In the genomic region with DNA sequence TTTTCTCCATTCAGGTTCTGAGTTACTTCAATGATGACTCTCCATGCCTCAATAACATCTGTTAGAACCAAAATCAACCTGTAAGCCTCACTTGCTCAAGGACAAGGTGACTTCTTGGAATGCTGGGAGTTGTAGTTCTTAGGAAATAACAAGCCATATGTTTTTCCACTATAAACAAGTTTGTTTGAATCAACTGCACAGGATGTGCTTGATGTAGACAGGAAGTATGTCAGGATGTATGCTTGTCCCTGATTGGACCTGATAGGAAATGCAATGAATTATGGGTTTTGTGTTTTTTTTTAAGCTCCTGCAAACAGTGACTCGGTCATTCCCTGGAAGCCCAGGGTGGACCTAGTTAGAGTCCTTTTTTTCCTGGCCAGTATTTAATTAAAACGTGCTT, we compare ENCODE assay signal across 13 mouse cellular contexts.
DNase-seq lines count a peak whose midpoint lies in the region; ATAC-seq lines count a peak whose summit lies in the region.
"Had no signal": no experiment of that assay in that cellular context is flagged by ENCODE, and none has a peak within 500 bp of the region (broad histone marks: within the 10 kb centered on the region; RNA-seq: fewer than 3 reads in every experiment).

No protein-coding gene starts in this region.

- no peak overlapping the region for H3K27ac ChIP-seq in midbrain, embryonic 13.5 days
- no peak overlapping the region for H3K27ac ChIP-seq in midbrain, embryonic 10.5 days (replicated peaks)
- no peak overlapping the region for H3K27ac ChIP-seq in midbrain, embryonic 16.5 days (ENCODE audit: low read length)
- H3K27ac ChIP-seq: limb, embryonic 15.5 days had no signal

- 67% methylated on average over 2 of the region's 2 CpGs for WGBS in midbrain, embryonic 13.5 days
- WGBS in midbrain, embryonic 10.5 days, result 75% methylated on average over 2 of the region's 2 CpGs
- 70% methylated on average over 2 of the region's 2 CpGs for WGBS in midbrain, embryonic 16.5 days

- peaks cover 14% of the 10 kb centered on the region; the same call in 1 of the 2 replicates for H3K4me1 ChIP-seq in midbrain, embryonic 13.5 days (replicated peaks)
- peaks cover 28% of the 10 kb centered on the region for H3K4me1 ChIP-seq in midbrain, embryonic 10.5 days
- peaks cover 5% of the 10 kb centered on the region; the same call in 1 of the 2 replicates for H3K4me1 ChIP-seq in midbrain, embryonic 16.5 days (ENCODE audit: control insufficient read depth, insufficient read depth, low read length)

- H3K36me3 ChIP-seq in midbrain, embryonic 13.5 days, result no peaks in the 10 kb centered on the region
- H3K36me3 ChIP-seq in midbrain, embryonic 10.5 days, result no peaks in the 10 kb centered on the region
- H3K36me3 ChIP-seq in midbrain, embryonic 16.5 days (ENCODE audit: control insufficient read depth, insufficient read depth, low read length), result no peaks in the 10 kb centered on the region
- H3K36me3 ChIP-seq: limb, embryonic 15.5 days had no signal

- no peak overlapping the region for H3K4me2 ChIP-seq in midbrain, embryonic 13.5 days (replicated peaks)
- H3K4me2 ChIP-seq in midbrain, embryonic 16.5 days (ENCODE audit: low read length), result no peak overlapping the region
- H3K4me2 ChIP-seq: limb, embryonic 15.5 days had no signal

- peak; percentile 62 for ATAC-seq in midbrain, embryonic 13.5 days
- ATAC-seq in midbrain, embryonic 16.5 days, result peak; percentile 66; the same call in 1 of the 2 replicates

- no peak overlapping the region for H3K9ac ChIP-seq in midbrain, embryonic 13.5 days (replicated peaks)
- H3K9ac ChIP-seq in midbrain, embryonic 16.5 days (ENCODE audit: low read depth, low read length), result no peak overlapping the region
- H3K9ac ChIP-seq: limb, embryonic 15.5 days had no signal

- H3K27me3 ChIP-seq in midbrain, embryonic 13.5 days, result no peaks in the 10 kb centered on the region
- no peaks in the 10 kb centered on the region for H3K27me3 ChIP-seq in midbrain, embryonic 10.5 days (ENCODE audit: low read depth, poor library complexity, severe bottlenecking)
- H3K27me3 ChIP-seq in midbrain, embryonic 16.5 days (ENCODE audit: control insufficient read depth, insufficient read depth, low read depth, low read length), result no peaks in the 10 kb centered on the region
- H3K27me3 ChIP-seq: limb, embryonic 15.5 days had no signal

- H3K4me3 ChIP-seq in midbrain, embryonic 13.5 days (replicated peaks), result no peak overlapping the region
- H3K4me3 ChIP-seq in midbrain, embryonic 10.5 days, result no peak overlapping the region
- no peak overlapping the region for H3K4me3 ChIP-seq in midbrain, embryonic 16.5 days (ENCODE audit: low read depth, low read length)
- H3K4me3 ChIP-seq: limb, embryonic 15.5 days; myocyte had no signal

- H3K9me3 ChIP-seq in midbrain, embryonic 13.5 days, result no peaks in the 10 kb centered on the region
- H3K9me3 ChIP-seq in midbrain, embryonic 10.5 days (replicated peaks), result no peaks in the 10 kb centered on the region
- H3K9me3 ChIP-seq in midbrain, embryonic 16.5 days (replicated peaks; ENCODE audit: control insufficient read depth, low read length, poor library complexity, severe bottlenecking), result no peaks in the 10 kb centered on the region
- H3K9me3 ChIP-seq: limb, embryonic 15.5 days had no signal

- DNase-seq in heart, adult 8-10 months (ENCODE audit: low spot score), result peak; percentile 22
- no peak for DNase-seq in heart, adult 9 months (ENCODE audit: low spot score in 2 of 2)
- no peak for DNase-seq in midbrain, embryonic 10.5 days (ENCODE audit: low spot score)
- peak; percentile 46 for DNase-seq in R1 (ENCODE audit: low read depth, low spot score)
- no peak for DNase-seq in adrenal gland, adult 2 months
- no peak for DNase-seq in adrenal gland, adult 8-10 months
- DNase-seq: heart, postnatal 36 days; lung, postnatal 4 days; thymus, adult 2 months had no signal

Comparison
In these comparisons a context has a peak if more than half of its experiments do, and no peak if none do; other contexts are left out.
1. DNase-seq: peak in heart, adult 8-10 months (single experiment) and R1 (single experiment); none in heart, adult 9 months (0 of 2), midbrain, embryonic 10.5 days (single experiment), adrenal gland, adult 2 months (single experiment) and adrenal gland, adult 8-10 months (single experiment).